Mouse (Mus musculus) thymus, adult 2 months (tissue): ENCODE measurements around the gene Fam53b.

ENCODE experiments used
- CTCF ChIP-seq: fragments of 200-500 bp; IDR thresholded peaks from 2 replicates; pipeline ENCODE4 v1.5.1; 2012; ENCODE audit warnings: mild to moderate bottlenecking, control low read depth, low read length, moderate library complexity, borderline replicate concordance; ENCODE audit not compliant: control insufficient read depth, poor library complexity, insufficient read depth; ENCODE audit errors: extremely low read depth
- POLR2A ChIP-seq: fragments of 200-500 bp; IDR thresholded peaks from 2 replicates; pipeline ENCODE4 v1.6.1; 2012; ENCODE audit warnings: mild to moderate bottlenecking, low read length, control low read depth, moderate library complexity; ENCODE audit not compliant: control insufficient read depth, poor library complexity, insufficient read depth; ENCODE audit errors: extremely low read depth

- no peak for TF ChIP-seq CTCF
- no peak for TF ChIP-seq POLR2A
Measured at GRCm38 (mm10) chr7:132799119-132800016, 14.3 kb downstream of the Fam53b start.
